Mouse (Mus musculus): Measurements from ENCODE around the gene Tha1. TPM values are rescaled to one million over a fixed set of nuclear protein-coding genes. Genes with fewer than 3 reads are reported as not detected.

Gene Tha1
- total RNA-seq, 2 experiments from 2014 or later: 9.4 to 13.0 TPM

- no peak for DNase-seq (ENCODE audit: low spot score in 2 of 2)
These were observed 46.4 kb downstream of the Tha1 start for GRCm38 (mm10) chr11:117826916-117827315.

- no peak for DNase-seq (ENCODE audit: low spot score in 2 of 2)
These were observed 47.1 kb downstream of the Tha1 start for GRCm38 (mm10) chr11:117826164-117826563.

- peak; percentile 44 to 50 for DNase-seq (ENCODE audit: low spot score in 2 of 2)
These were observed 47.8 kb downstream of the Tha1 start, which contains the start of the genes Afmid and Tk1 for GRCm38 (mm10) chr11:117825333-117826101. Afmid (plus strand) TSS chr11:117825924. Tk1 (minus strand) TSS chr11:117826092.

GRCm38 (mm10) chr11:117824060-117824969, 49.0 kb downstream of the Tha1 start:
- peak; percentile 77 to 78 for DNase-seq (ENCODE audit: low spot score in 2 of 2)

GRCm38 (mm10) chr11:117823411-117823810, 49.9 kb downstream of the Tha1 start:
- no peak for DNase-seq (ENCODE audit: low spot score in 2 of 2)

- DNase-seq (ENCODE audit: low spot score in 2 of 2): no peak
These were observed 50.5 kb downstream of the Tha1 start for GRCm38 (mm10) chr11:117822728-117823241.

- no peak for DNase-seq (ENCODE audit: low spot score in 2 of 2)
These were observed 51.4 kb downstream of the Tha1 start for GRCm38 (mm10) chr11:117821868-117822267.

GRCm38 (mm10) chr11:117820173-117820572, 53.1 kb downstream of the Tha1 start:
- no peak for DNase-seq (ENCODE audit: low spot score in 2 of 2)

- DNase-seq (ENCODE audit: low spot score in 2 of 2): no peak
These were observed 54.2 kb downstream of the Tha1 start for GRCm38 (mm10) chr11:117819095-117819494.

Other genes with a start within 250 kb of the Tha1 start
- gene Tnrc6c, start 219.2 kb downstream of the Tha1 start, total RNA-seq (2021): 10 to 100 TPM; 20.4 to 24.5 TPM
- gene Tmc8, start 91.4 kb downstream of the Tha1 start, total RNA-seq (2021): 1 to 10 TPM; 3.2 to 4.3 TPM
- gene Tmc6, start 91.3 kb downstream of the Tha1 start, total RNA-seq (2021): 10 to 100 TPM; 24.1 to 27.0 TPM
- not detected for gene 6030468B19Rik, start 75.8 kb downstream of the Tha1 start, total RNA-seq (2021)
- under 1 TPM in 1 of 2 experiments, not detected in 1; 0.80 TPM for gene Gm20708, start 63.8 kb downstream of the Tha1 start, total RNA-seq (2021)
- gene Syngr2, start 63.8 kb downstream of the Tha1 start, total RNA-seq (2021): 100 to 1,000 TPM in 1 of 2 experiments, 10 to 100 TPM in 1; 65.4 to 101 TPM
- 1 to 10 TPM; 4.7 to 6.1 TPM for gene Afmid, start 47.6 kb downstream of the Tha1 start, total RNA-seq (2021)
- 1 to 10 TPM; 2.2 to 3.8 TPM for gene Tk1, start 47.4 kb downstream of the Tha1 start, total RNA-seq (2021)
- gene Birc5, start 24.2 kb downstream of the Tha1 start, total RNA-seq (2021): 1 to 10 TPM in 1 of 2 experiments, under 1 TPM in 1; 0.61 to 1.2 TPM
- gene Tmem235, start 12.7 kb downstream of the Tha1 start, total RNA-seq (2021): not detected
- gene Socs3, start 96.6 kb upstream of the Tha1 start, total RNA-seq (2021): 1 to 10 TPM; 4.2 to 5.6 TPM
- gene Pgs1, start 112.8 kb upstream of the Tha1 start, total RNA-seq (2021): 10 to 100 TPM; 47.8 to 65.5 TPM